Mouse (Mus musculus) T-cell, adult 2 months (primary cell): ENCODE measurements around the gene Syne3.

Experiments used
- DNase-seq: peaks from one replicate; pipeline ENCODE4 v3.0.0; 2022; ENCODE audit warnings: low spot score

Gene Syne3

GRCm38 (mm10) chr12:105025947-105026586, 16.5 kb upstream of the Syne3 start:
- DNase-seq: no peak

GRCm38 (mm10) chr12:105025271-105025946, 15.8 kb upstream of the Syne3 start:
- peak; percentile 68 for DNase-seq

GRCm38 (mm10) chr12:105022776-105023175, 13.2 kb upstream of the Syne3 start:
- DNase-seq: no peak

- DNase-seq: no peak
Measured at GRCm38 (mm10) chr12:105022141-105022540, 12.5 kb upstream of the Syne3 start.

GRCm38 (mm10) chr12:105021441-105022069, 11.9 kb upstream of the Syne3 start:
- no peak for DNase-seq

- no peak for DNase-seq
Measured at GRCm38 (mm10) chr12:105019359-105020219, 10.0 kb upstream of the Syne3 start.

- no peak for DNase-seq
Measured at GRCm38 (mm10) chr12:105016639-105017038, 7.0 kb upstream of the Syne3 start.

- no peak for DNase-seq
Measured at GRCm38 (mm10) chr12:105016199-105016598, 6.6 kb upstream of the Syne3 start.

GRCm38 (mm10) chr12:105013065-105013464, 3.5 kb upstream of the Syne3 start:
- peak; percentile 81 for DNase-seq

- DNase-seq: no peak
Measured at GRCm38 (mm10) chr12:105012314-105012713, 2.7 kb upstream of the Syne3 start.

GRCm38 (mm10) chr12:105011589-105011988, 2.0 kb upstream of the Syne3 start:
- no peak for DNase-seq

- no peak for DNase-seq
Measured at GRCm38 (mm10) chr12:105010213-105010790, 693 bp upstream of the Syne3 start.

- DNase-seq: peak; percentile 86
Measured at GRCm38 (mm10) chr12:105008752-105009178, 844 bp downstream of the Syne3 start.

- no peak for DNase-seq
Measured at GRCm38 (mm10) chr12:105008150-105008549, 1.5 kb downstream of the Syne3 start.

- no peak for DNase-seq
Measured at GRCm38 (mm10) chr12:105005715-105005972, 4.0 kb downstream of the Syne3 start.

- DNase-seq: no peak
Measured at GRCm38 (mm10) chr12:105004956-105005714, 4.5 kb downstream of the Syne3 start.

- no peak for DNase-seq
Measured at GRCm38 (mm10) chr12:105003715-105004114, 5.9 kb downstream of the Syne3 start.

- DNase-seq: no peak
Measured at GRCm38 (mm10) chr12:105003158-105003557, 6.5 kb downstream of the Syne3 start.

GRCm38 (mm10) chr12:105002340-105003132, 7.1 kb downstream of the Syne3 start:
- DNase-seq: no peak

- no peak for DNase-seq
Measured at GRCm38 (mm10) chr12:105001317-105001716, 8.3 kb downstream of the Syne3 start.
